Mouse (Mus musculus): ENCODE results near the gene Pkig. TPM values are rescaled to one million over a fixed set of nuclear protein-coding genes. Genes with fewer than 3 reads are reported as not detected.
"Not testable (repeated sequence)": the region's sequence is repeated elsewhere in the genome, so short reads cannot be mapped to it uniquely, and the experiment has no call there.

The Pkig gene
- polyA plus RNA-seq, 1 experiment from 2014 or later: 84.9 TPM

- Histone ChIP-seq H3K4me1 (ENCODE audit: insufficient read depth) (peaks cover 5% of the 10 kb centered on the region), H3K9ac (replicated peaks) (no peak overlapping the region), H3K9me3 (ENCODE audit: low read length) (no peaks in the 10 kb centered on the region), H3K4me3 (ENCODE audit: low read depth, low read length) (no peak overlapping the region), H3K27ac (ENCODE audit: low read depth) (no peak overlapping the region), H3K27me3 (ENCODE audit: insufficient read depth, low read length) (no peaks in the 10 kb centered on the region), H3K4me2 (ENCODE audit: low read depth, low read length) (no peak overlapping the region), H3K36me3 (replicated peaks; ENCODE audit: insufficient read depth, low read length) (peaks cover 93% of the 10 kb centered on the region)
- no peak for DNase-seq
- TF ChIP-seq CTCF (IDR thresholded peaks at IDR 0.05; ENCODE audit: low read depth) (no peak), EP300 (IDR thresholded peaks at IDR 0.05; ENCODE audit: low read depth) (no peak)
- 88% methylated on average over 4 of the region's 4 CpGs for WGBS (ENCODE audit: insufficient replicate concordance)
- no peak for ATAC-seq
Measured at GRCm38 (mm10) chr2:163615906-163616651, 42.1 kb upstream of the Pkig start.

DNA sequence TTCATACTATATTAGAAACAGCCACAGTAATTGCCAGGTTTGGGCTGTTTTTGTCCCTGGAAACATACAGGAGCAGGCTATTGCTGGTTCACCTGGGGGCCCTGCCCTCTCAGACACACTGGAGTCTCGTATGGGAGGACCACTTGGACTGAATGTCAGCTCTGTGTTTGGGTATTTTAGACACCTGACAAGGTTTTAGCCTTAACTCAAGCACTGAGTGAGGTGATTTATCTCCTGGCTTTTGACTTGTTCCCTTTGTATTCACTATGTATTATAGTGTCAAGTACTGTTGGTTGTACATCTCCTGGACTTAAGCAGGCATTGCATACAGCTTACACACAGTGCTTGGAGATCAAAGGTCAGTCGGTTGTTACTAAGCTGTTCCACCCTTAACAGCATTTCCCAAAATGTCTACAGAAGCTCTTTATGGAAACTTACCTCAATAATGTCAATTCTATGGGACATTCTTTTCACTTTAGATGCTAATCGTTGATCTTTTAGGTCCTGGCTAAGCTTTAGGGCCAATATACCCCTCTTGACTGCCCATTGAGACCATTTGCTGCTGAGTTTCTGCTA lies 41.4 kb upstream of the Pkig start:
- peaks cover 5% of the 10 kb centered on the region for H3K4me1 ChIP-seq (ENCODE audit: insufficient read depth)
- WGBS (ENCODE audit: insufficient replicate concordance): 64% methylated on average over 3 of the region's 3 CpGs
- H3K9me3 ChIP-seq (ENCODE audit: low read length): no peaks in the 10 kb centered on the region
- H3K27me3 ChIP-seq (ENCODE audit: insufficient read depth, low read length): no peaks in the 10 kb centered on the region
- TF ChIP-seq EP300 (IDR thresholded peaks at IDR 0.05; ENCODE audit: low read depth) (no peak), CTCF (IDR thresholded peaks at IDR 0.05; ENCODE audit: low read depth) (no peak)
- H3K9ac ChIP-seq (replicated peaks): no peak overlapping the region
- H3K36me3 ChIP-seq (replicated peaks; ENCODE audit: insufficient read depth, low read length): peaks cover 93% of the 10 kb centered on the region
- no peak overlapping the region for H3K4me3 ChIP-seq (ENCODE audit: low read depth, low read length)
- no peak overlapping the region for H3K4me2 ChIP-seq (ENCODE audit: low read depth, low read length)
- peak overlapping the region; percentile 29; the same call in 1 of the 2 replicates for H3K27ac ChIP-seq (ENCODE audit: low read depth)
- DNase-seq (no peak), ATAC-seq (no peak)

- H3K36me3 ChIP-seq (replicated peaks; ENCODE audit: insufficient read depth, low read length): peaks cover 93% of the 10 kb centered on the region
- no peaks in the 10 kb centered on the region for H3K9me3 ChIP-seq (ENCODE audit: low read length)
- H3K4me3 ChIP-seq (ENCODE audit: low read depth, low read length): no peak overlapping the region
- H3K4me1 ChIP-seq (ENCODE audit: insufficient read depth): peaks cover 5% of the 10 kb centered on the region
- H3K9ac ChIP-seq (replicated peaks): no peak overlapping the region
- DNase-seq (no peak), ATAC-seq (no peak)
- no peak overlapping the region for H3K4me2 ChIP-seq (ENCODE audit: low read depth, low read length)
- H3K27ac ChIP-seq (ENCODE audit: low read depth): peak overlapping the region; percentile 29; the same call in 1 of the 2 replicates
- 81% methylated on average over 3 of the region's 3 CpGs for WGBS (ENCODE audit: insufficient replicate concordance)
- TF ChIP-seq CTCF (IDR thresholded peaks at IDR 0.05; ENCODE audit: low read depth) (no peak), EP300 (IDR thresholded peaks at IDR 0.05; ENCODE audit: low read depth) (no peak)
- H3K27me3 ChIP-seq (ENCODE audit: insufficient read depth, low read length): no peaks in the 10 kb centered on the region
Measured at GRCm38 (mm10) chr2:163617232-163617863, 40.8 kb upstream of the Pkig start.

DNA sequence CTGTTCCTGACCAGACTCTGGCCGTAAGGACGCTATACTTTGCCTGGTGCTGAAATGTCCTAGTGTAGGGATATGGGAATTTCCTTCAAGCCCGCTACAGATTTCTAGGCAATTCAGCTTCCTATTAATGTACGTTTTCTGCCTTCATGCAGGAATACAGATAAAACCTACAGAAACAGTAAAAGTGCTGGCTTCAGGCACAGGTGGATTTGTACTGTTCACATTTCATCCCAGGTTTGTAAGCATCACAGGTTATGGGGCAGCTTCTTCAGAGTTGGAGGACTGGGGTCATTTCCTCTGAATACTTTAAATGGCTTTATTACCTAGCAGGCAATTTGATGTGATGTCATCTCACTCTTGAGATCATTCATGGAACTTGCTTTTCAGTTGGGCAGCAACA lies 40.3 kb upstream of the Pkig start:
- no peaks in the 10 kb centered on the region for H3K9me3 ChIP-seq (ENCODE audit: low read length)
- no peak for ATAC-seq
- H3K36me3 ChIP-seq (replicated peaks; ENCODE audit: insufficient read depth, low read length): peaks cover 96% of the 10 kb centered on the region
- no peak for DNase-seq
- H3K27ac ChIP-seq (ENCODE audit: low read depth): peak overlapping the region; percentile 34; the same call in 1 of the 2 replicates
- WGBS (ENCODE audit: insufficient replicate concordance): 89% methylated on average over 4 of the region's 4 CpGs
- TF ChIP-seq EP300 (IDR thresholded peaks at IDR 0.05; ENCODE audit: low read depth) (no peak), CTCF (IDR thresholded peaks at IDR 0.05; ENCODE audit: low read depth) (no peak)
- no peak overlapping the region for H3K9ac ChIP-seq (replicated peaks)
- H3K4me2 ChIP-seq (ENCODE audit: low read depth, low read length): no peak overlapping the region
- no peaks in the 10 kb centered on the region for H3K27me3 ChIP-seq (ENCODE audit: insufficient read depth, low read length)
- no peak overlapping the region for H3K4me3 ChIP-seq (ENCODE audit: low read depth, low read length)
- peaks cover 5% of the 10 kb centered on the region for H3K4me1 ChIP-seq (ENCODE audit: insufficient read depth)

DNA sequence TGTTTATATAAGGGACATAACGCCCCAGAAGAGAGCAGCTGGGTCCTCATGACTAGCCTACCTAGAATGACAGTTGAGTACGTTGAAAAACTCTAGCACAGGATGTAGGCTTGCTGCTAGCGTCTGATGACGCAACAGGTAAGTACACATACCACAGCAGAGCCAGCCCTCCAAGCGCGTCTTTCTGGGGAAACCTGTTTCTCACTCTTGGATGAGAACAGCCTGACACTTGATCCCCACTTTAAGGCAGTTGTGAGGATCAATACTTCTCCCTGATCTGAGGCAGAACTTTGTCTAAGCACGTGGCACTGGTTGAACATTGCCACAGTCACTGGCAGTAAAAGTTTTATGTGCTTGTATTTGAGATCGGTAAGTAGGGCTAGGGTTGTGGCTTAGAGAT lies 37.7 kb upstream of the Pkig start:
- peak; percentile 49 for ATAC-seq
- Histone ChIP-seq H3K4me1 (ENCODE audit: insufficient read depth) (peaks cover 5% of the 10 kb centered on the region), H3K27me3 (ENCODE audit: insufficient read depth, low read length) (no peaks in the 10 kb centered on the region), H3K9ac (replicated peaks) (no peak overlapping the region), H3K27ac (ENCODE audit: low read depth) (peak overlapping the region; percentile 35; the same call in 1 of the 2 replicates), H3K4me3 (ENCODE audit: low read depth, low read length) (no peak overlapping the region), H3K36me3 (replicated peaks; ENCODE audit: insufficient read depth, low read length) (peaks cover 96% of the 10 kb centered on the region), H3K9me3 (ENCODE audit: low read length) (no peaks in the 10 kb centered on the region), H3K4me2 (ENCODE audit: low read depth, low read length) (no peak overlapping the region)
- TF ChIP-seq CTCF (IDR thresholded peaks at IDR 0.05; ENCODE audit: low read depth): no peak
- TF ChIP-seq EP300 (IDR thresholded peaks at IDR 0.05; ENCODE audit: low read depth): no peak
- no peak for DNase-seq
- 53% methylated on average over 8 of the region's 8 CpGs for WGBS (ENCODE audit: insufficient replicate concordance)

GRCm38 (mm10) chr2:163621401-163621800 lies 36.8 kb upstream of the Pkig start:
- 89% methylated on average over 3 of the region's 3 CpGs for WGBS (ENCODE audit: insufficient replicate concordance)
- Histone ChIP-seq H3K27ac (ENCODE audit: low read depth) (peak overlapping the region; percentile 35; the same call in 1 of the 2 replicates), H3K36me3 (replicated peaks; ENCODE audit: insufficient read depth, low read length) (peaks cover 97% of the 10 kb centered on the region)
- DNase-seq; ATAC-seq; H3K9me3 ChIP-seq (ENCODE audit: low read length); H3K4me2 ChIP-seq (ENCODE audit: low read depth, low read length); H3K4me1 ChIP-seq (ENCODE audit: insufficient read depth); H3K4me3 ChIP-seq (ENCODE audit: low read depth, low read length); H3K27me3 ChIP-seq (ENCODE audit: insufficient read depth, low read length); H3K9ac ChIP-seq (replicated peaks): not testable (repeated sequence)

Data from liver, postnatal 0 days (tissue).